Mouse (Mus musculus) layer of hippocampus, postnatal 36 days (tissue): Measurements from ENCODE around the gene Chd6. TPM values are rescaled to one million over a fixed set of nuclear protein-coding genes. Genes with fewer than 3 reads are reported as not detected.

Source experiments
- DNase-seq, 2 experiments: peaks; one replicate each; pipeline ENCODE4 v3.0.0; 2022
- total RNA-seq, 2 experiments: library from RNA; stranded (reverse); gene quantifications; 2 replicates each; pipeline ENCODE4 v1.2.3; 2021

Chd6 gene
- total RNA-seq, 2 experiments from 2014 or later = 50.9 to 52.1 TPM

- DNase-seq = no peak
Observed at GRCm38 (mm10) chr2:160931378-160931777, 177.5 kb downstream of the Chd6 start.

DNA sequence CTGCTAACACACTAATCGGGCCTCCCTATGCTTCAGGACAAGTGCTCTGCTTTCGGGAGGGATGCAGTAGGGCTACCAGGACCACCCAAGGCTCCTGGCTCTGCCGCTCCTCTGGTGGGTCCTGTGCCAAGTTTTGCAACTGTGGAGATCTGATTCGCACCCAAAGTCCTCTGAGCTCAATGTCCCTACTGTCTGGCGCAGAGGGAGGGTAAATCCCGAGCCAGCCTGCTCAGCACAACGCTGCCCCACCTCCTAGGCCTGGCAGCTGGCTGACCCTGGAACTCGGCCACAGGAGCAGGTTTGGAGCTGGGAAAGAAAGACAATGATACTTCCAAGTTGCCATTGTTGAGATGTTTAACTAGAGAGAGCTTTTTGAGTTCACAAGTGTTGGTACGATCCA lies 183.7 kb downstream of the Chd6 start:
- DNase-seq = peak; percentile 14 to 31

- DNase-seq = no peak
Observed at GRCm38 (mm10) chr2:160921285-160921684, 187.6 kb downstream of the Chd6 start.

DNA sequence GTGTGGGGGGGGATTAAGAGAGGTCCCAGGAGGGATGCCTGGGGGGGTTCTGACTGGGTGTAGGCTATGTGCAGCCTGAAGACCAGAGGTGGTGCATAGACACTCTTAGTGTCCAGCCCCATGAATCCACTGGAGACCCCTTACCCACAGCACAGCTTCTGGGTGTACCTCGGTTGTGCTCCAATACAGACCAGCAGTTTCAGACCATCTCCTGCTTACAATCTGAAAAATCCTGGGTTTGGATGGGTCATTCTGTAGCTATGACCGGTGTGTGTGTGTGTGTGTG lies 190.0 kb downstream of the Chd6 start:
- no peak for DNase-seq

GRCm38 (mm10) chr2:160918154-160918929 lies 190.5 kb downstream of the Chd6 start:
- no peak for DNase-seq

DNA sequence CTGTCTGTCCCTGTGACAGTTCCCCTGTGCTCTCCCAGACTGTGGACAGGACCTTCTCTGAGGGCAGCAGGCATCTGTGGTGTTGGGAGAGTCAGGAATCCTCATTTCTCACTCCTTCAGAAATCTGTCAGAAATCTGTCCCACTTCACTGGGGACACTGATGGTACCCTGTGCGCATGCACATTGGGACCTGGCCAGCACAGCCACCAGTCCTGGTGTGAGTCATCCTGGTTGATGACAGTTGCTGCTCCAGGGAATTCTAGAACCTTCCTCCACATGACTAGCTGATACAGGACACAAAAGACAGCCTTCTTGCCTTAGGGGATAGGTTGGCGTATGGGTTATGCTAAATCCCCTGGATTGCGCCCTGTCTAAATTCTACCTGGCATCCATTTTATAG lies 191.6 kb downstream of the Chd6 start:
- DNase-seq = no peak

DNA sequence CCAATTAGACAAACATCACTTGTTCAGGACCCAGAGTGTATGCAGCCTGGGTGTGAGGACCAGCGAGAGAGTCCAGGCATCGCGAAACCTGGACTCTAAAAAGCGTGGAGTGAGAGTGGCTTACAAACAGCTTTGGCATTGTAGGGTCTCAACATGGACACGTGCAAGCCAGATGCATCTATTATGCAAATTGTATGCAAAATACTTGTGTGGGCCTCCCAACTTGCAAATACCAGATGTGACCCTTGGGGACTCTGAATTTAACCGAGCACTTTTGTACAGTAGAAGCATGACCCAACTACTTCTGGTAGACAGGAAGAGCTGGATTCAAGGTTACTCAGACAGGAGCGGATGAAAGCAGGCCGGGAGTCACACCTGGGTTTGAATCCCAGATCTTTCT lies 192.2 kb downstream of the Chd6 start:
- no peak for DNase-seq

DNA sequence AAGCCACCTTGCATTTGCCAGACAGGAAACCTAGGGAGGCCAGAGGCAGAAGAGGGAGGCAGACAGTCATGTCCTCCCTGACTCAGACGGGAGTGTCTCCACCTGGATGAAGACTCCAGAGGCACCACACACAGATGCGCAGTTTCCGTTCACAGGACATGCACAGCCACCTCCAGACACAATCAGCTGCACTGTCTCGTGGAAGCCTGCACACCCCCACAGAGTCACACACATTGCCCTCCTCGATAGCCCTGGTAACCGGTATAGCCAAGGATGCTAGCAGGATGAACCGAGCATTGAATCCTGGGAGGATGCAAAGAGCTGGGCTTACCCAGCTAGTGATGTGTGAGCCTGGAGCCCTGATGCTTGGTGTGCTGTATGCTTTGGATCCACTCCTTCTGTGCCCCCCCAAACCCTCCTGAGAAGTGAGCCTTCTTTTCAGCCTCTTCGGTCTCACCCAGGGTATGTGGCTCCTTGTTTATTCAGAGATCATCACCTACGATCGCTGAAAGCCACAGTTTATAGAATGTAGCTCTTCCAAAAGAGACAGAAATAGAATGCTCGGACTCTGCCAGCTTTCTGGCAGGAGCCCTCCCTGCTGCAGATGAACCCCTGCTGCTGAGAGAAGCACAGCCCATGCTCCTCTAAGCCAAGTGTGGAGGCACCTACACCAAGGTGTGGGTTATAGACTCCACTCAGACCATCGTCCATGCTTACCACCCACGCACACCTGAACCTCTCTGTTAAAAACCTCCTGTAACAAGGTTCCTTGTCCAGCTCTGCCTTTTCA lies 192.9 kb downstream of the Chd6 start:
- DNase-seq = no peak

DNA sequence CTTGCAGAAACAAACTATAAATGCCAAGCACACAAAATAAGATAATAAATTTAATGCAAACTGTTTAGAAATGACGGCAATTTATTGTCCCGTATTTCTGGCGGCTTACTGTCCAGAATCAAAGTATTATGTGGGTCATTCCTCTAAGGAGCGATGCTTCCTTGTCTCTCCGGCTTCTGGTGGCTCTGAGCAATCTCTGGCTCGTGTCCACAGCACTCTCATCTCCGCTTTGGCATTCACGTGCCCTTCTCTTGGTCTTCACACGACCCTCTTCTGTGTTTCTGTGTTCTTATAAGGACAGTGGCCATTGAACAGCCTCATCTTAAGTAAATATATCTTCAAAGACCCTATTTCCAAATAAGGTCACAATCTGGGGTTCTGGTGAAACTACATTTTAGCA lies 194.2 kb downstream of the Chd6 start:
- DNase-seq = no peak

DNA sequence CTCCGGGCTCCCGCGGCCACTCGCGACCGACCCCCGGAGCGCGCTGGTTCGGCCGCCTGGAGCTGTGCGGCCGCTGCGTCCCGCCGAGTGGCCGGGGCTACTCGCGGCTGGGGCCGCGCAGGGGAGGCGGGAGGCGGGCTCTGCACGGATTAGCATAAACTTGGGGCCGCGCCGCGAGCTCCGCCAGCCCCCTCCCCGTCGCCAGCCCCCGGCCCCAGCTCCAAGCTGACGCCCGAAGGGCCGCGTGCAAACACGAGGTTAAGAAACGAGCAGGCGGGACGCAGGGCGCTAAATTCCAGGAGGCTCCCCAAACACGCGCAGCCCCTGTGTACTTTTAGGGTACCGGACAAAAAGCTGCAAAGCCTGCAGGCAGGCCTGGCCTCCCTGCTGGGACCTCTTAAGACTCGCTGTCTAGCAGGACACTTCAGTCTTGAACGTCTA lies 196.6 kb downstream of the Chd6 start, which contains the start of gene Emilin3:
TSS of gene Emilin3 (minus strand) at position 98 of the 441 bp plus-strand sequence.
- DNase-seq = no peak

DNA sequence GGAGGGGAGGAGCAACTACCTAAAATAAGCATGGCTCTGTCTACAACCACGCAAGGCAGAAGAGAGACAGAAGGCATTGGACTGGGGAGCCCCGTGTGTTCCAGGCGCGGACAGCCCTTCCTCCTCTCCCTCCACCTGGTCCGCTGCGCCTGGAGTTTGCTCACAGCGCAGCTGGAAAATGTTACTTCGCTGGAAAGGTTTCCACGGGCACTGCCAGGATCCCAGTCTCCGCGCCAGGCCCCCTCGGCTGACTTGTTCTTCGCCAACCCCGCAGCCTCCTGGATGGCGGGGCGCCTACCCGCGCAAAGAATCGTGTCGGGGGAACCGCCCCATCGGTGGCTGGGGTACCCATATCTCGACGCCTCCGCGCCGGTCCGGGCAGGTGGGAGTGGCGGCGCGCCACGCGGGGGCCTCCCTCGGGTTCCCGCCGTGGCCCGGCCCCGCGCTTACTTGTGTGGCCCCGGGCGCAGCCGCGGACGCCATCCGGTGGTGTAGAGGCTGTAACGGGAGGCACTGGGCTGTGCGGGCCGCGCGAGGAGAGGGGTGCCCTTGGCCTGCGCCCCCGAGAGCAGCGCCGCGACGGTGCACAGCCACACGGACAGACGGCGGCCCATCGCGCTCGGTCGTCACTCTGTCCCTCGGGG lies 197.2 kb downstream of the Chd6 start:
- DNase-seq = no peak

GRCm38 (mm10) chr2:160910633-160911032 lies 198.2 kb downstream of the Chd6 start:
- no peak for DNase-seq

GRCm38 (mm10) chr2:160908607-160909006 lies 200.3 kb downstream of the Chd6 start:
- no peak for DNase-seq

DNA sequence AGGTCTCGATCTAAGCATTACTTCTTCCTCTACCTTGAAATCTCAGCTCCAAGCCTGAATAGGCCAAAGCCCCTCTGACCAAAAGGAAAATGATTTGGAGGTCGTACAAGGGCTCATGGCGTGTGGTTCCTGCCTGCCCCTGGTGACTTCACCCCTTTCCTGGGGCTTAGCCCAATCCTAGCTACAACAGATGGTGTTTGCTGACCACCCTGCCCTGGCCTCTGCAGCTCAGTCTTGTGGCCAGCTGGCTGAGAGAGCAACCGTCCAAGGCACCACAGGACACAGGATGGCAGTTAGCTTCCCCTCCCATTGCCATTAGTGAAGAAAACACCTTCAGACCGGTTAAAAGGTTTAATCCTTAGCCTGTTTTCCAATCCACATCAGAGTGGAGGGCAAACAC lies 202.8 kb downstream of the Chd6 start:
- no peak for DNase-seq

GRCm38 (mm10) chr2:160905301-160905700 lies 203.6 kb downstream of the Chd6 start:
- DNase-seq = no peak

DNA sequence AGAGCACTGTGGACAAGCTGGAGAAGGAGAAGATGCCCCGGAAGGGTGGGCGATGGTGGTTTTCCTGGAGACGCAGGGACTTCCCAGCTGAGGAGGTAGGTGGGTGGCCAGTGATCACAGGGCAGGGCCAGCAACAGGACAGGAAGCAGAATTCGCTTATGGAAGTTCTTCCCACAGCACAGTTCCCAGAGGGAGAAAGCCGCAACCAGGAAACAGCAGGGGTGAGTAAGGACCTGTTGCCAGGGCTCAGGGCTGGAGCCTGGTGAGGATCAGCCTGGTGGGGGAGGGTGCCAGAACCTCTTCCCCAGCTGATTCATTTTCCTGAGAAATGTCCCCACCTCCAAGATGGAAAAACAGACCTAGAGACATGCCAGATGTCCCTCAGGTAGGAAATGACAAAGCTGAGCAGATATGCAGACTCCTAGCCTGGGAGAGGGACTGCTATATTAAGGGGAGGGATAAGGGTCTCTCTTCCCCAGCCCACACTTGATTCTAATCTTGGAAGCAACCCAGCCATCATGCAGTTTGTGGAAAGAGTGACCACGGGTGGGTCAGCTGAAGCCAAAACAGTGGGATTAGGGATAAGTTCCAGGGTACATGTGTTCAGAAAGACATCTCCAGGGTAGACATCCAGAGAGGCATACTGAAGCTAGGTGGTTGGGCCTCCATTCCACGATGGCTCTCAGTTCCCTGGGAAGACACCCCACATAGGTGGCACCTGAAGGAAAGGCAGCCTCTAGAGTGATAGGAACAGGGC lies 207.0 kb downstream of the Chd6 start:
- no peak for DNase-seq

Other genes starting within 250 kb of the Chd6 start
- 100 to 1,000 TPM in 1 of 2 experiments, 10 to 100 TPM in 1; 92.9 to 124 TPM for gene Zhx3, start 236.1 kb downstream of the Chd6 start, total RNA-seq
- 1 to 10 TPM; 1.1 to 1.4 TPM for gene Lpin3, start 228.4 kb downstream of the Chd6 start, total RNA-seq
- under 1 TPM in 1 of 2 experiments, not detected in 1; 0.15 TPM for gene Emilin3, start 196.7 kb downstream of the Chd6 start, total RNA-seq